Mouse (Mus musculus): ENCODE measurements around the gene Usp25. TPM values are rescaled to one million over a fixed set of nuclear protein-coding genes. Genes with fewer than 3 reads are reported as not detected.

Gene Usp25
- total RNA-seq, 1 experiment = 8.6 TPM

DNA sequence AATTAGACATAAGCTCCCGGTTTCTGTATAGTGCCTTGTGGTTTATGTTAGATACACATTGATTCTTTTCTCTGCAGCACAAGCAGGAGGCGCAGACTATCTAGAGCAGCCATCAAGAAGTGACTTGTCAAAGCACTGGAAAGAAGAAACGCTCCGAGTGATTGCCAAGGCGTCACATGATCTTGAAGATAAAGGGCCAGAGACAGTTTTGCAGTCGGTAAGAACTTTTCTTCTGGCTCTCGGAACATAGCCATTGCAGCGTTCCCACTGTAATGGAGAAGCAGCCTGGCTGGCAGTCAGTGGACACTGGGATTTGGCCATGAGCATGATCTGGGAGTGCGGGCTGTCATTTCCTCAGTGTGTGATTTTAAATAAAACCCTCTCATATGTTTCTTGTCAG lies 80.0 kb downstream of the Usp25 start:
- Histone ChIP-seq H3K9ac (ENCODE audit: insufficient read depth, low read depth, low read length, poor library complexity, severe bottlenecking) (no peak overlapping the region), H3K27ac (ENCODE audit: insufficient read depth, low read depth, low read length, poor library complexity, severe bottlenecking) (no peak overlapping the region), H3K36me3 (ENCODE audit: control insufficient read depth, insufficient read depth, low read length, poor library complexity, severe bottlenecking) (no peaks in the 10 kb centered on the region), H3K9me3 (ENCODE audit: control insufficient read depth, insufficient read depth, low read depth, low read length) (no peaks in the 10 kb centered on the region), H3K4me3 (ENCODE audit: insufficient read depth in 1 of 2, low read depth in 1 of 2, low read length in 2 of 2, poor library complexity in 1 of 2, severe bottlenecking in 1 of 2) (no peak overlapping the region), H3K4me1 (ENCODE audit: control insufficient read depth in 2 of 2, insufficient read depth in 2 of 2, low read length in 2 of 2, poor library complexity in 1 of 2) (no peaks in the 10 kb centered on the region)
- in situ Hi-C loops (cut with MboI; ENCODE audit: low sequenced_read_pairs in 2 of 2, unreplicated experiment in 2 of 2) = no loop called here
- no peak for DNase-seq (ENCODE audit: low read depth, low spot score)
- TF ChIP-seq MAFK (IDR thresholded peaks at IDR 0.05; ENCODE audit: insufficient read depth, low read depth, low read length) (no peak), HCFC1 (IDR thresholded peaks at IDR 0.05; ENCODE audit: borderline replicate concordance, insufficient read depth, low read length) (no peak), ZC3H11A (IDR thresholded peaks at IDR 0.05; ENCODE audit: borderline replicate concordance, low read depth, low read length) (no peak), CHD2 (IDR thresholded peaks at IDR 0.05; ENCODE audit: low read depth, low read length) (no peak), ZNF384 (IDR thresholded peaks at IDR 0.05; ENCODE audit: low read depth, low read length) (no peak)

DNA sequence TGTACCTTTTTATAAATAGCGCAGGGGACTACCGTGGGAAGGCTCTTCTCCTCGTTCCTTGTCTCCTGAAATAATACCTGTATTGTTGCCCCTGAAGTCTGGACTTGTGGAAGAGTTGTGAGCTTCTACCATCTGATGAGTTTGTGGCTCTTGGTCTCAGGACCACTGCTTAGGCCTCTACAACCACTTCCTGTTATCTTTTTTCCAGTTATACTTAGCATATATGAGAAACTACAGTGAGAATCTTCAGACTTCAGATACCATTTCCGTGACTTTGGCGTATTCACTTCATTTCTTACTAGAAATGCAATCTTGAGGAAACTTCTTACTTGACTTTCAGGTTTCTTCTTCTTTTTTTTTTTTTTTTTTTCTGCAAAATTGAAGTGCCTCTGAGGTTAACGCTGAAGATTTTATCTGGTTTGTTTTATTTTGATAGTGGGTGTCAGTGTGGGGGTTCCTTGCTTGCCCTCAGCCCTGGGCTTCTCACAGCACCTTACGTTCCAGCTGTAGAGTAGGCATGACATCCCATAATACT lies 81.6 kb downstream of the Usp25 start:
- no peak overlapping the region for H3K4me3 ChIP-seq (ENCODE audit: insufficient read depth in 1 of 2, low read depth in 1 of 2, low read length in 2 of 2, poor library complexity in 1 of 2, severe bottlenecking in 1 of 2)
- no peaks in the 10 kb centered on the region for H3K4me1 ChIP-seq (ENCODE audit: control insufficient read depth in 2 of 2, insufficient read depth in 2 of 2, low read length in 2 of 2, poor library complexity in 1 of 2)
- H3K9me3 ChIP-seq (ENCODE audit: control insufficient read depth, insufficient read depth, low read depth, low read length) = no peaks in the 10 kb centered on the region
- TF ChIP-seq ZC3H11A (IDR thresholded peaks at IDR 0.05; ENCODE audit: borderline replicate concordance, low read depth, low read length) (no peak), ZNF384 (IDR thresholded peaks at IDR 0.05; ENCODE audit: low read depth, low read length) (no peak), MAFK (IDR thresholded peaks at IDR 0.05; ENCODE audit: insufficient read depth, low read depth, low read length) (no peak), HCFC1 (IDR thresholded peaks at IDR 0.05; ENCODE audit: borderline replicate concordance, insufficient read depth, low read length) (no peak), CHD2 (IDR thresholded peaks at IDR 0.05; ENCODE audit: low read depth, low read length) (no peak)
- in situ Hi-C loops (cut with MboI; ENCODE audit: low sequenced_read_pairs in 2 of 2, unreplicated experiment in 2 of 2) = no loop called here
- no peaks in the 10 kb centered on the region for H3K36me3 ChIP-seq (ENCODE audit: control insufficient read depth, insufficient read depth, low read length, poor library complexity, severe bottlenecking)
- no peak for DNase-seq (ENCODE audit: low read depth, low spot score)
- no peak overlapping the region for H3K27ac ChIP-seq (ENCODE audit: insufficient read depth, low read depth, low read length, poor library complexity, severe bottlenecking)
- H3K9ac ChIP-seq (ENCODE audit: insufficient read depth, low read depth, low read length, poor library complexity, severe bottlenecking) = no peak overlapping the region

DNA sequence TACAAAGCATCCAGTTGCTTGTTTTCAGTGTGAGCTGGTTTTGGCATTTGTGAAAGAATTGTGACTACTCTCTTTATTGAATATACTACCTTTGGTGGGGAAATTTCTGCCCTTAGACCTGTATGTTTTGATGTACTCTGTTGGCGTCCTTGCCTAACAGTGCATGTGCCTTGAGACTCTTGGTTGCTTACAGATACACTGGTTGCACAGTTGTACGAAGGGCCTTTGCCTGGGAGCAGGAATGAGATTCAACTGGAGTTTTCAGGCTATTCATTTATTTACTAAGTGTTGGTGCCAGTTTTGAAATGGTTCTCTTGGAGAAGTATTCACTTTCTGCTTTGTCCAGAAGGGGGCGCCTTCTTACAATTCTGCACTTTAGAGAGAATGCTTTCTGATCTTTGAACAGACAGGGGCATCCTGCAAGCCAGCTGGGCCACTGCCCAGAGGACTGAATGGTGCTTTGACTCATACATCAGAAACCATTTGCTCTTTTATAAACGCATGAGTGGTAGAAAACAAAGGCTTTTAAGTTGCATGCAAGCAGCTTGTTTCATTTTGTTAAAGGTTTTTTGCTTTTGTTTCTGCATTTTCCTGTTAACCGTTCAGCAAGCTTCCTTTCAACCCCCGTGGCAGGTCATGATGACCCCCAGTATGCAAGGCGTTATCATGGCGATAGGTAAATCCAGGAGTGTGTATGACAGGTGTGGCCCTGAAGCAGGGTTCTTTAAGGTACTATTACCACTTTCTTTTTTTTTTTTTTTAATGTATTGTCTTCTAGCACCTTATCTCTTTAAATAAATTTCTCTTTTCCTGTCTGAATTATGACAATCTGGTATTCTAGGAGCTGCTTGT lies 85.7 kb downstream of the Usp25 start:
- H3K9ac ChIP-seq (ENCODE audit: insufficient read depth, low read depth, low read length, poor library complexity, severe bottlenecking) = no peak overlapping the region
- DNase-seq (ENCODE audit: low read depth, low spot score) = peak; percentile 47
- H3K4me1 ChIP-seq (ENCODE audit: control insufficient read depth in 2 of 2, insufficient read depth in 2 of 2, low read length in 2 of 2, poor library complexity in 1 of 2) = no peaks in the 10 kb centered on the region
- in situ Hi-C loops (cut with MboI; ENCODE audit: low sequenced_read_pairs in 2 of 2, unreplicated experiment in 2 of 2) = no loop called here
- no peak overlapping the region for H3K4me3 ChIP-seq (ENCODE audit: insufficient read depth in 1 of 2, low read depth in 1 of 2, low read length in 2 of 2, poor library complexity in 1 of 2, severe bottlenecking in 1 of 2)
- no peak overlapping the region for H3K27ac ChIP-seq (ENCODE audit: insufficient read depth, low read depth, low read length, poor library complexity, severe bottlenecking)
- no peaks in the 10 kb centered on the region for H3K9me3 ChIP-seq (ENCODE audit: control insufficient read depth, insufficient read depth, low read depth, low read length)
- TF ChIP-seq CHD2 (IDR thresholded peaks at IDR 0.05; ENCODE audit: low read depth, low read length) = no peak
- TF ChIP-seq HCFC1 (IDR thresholded peaks at IDR 0.05; ENCODE audit: borderline replicate concordance, insufficient read depth, low read length) = no peak
- TF ChIP-seq ZC3H11A (IDR thresholded peaks at IDR 0.05; ENCODE audit: borderline replicate concordance, low read depth, low read length) = no peak
- TF ChIP-seq ZNF384 (IDR thresholded peaks at IDR 0.05; ENCODE audit: low read depth, low read length) = no peak
- no peak for TF ChIP-seq MAFK (IDR thresholded peaks at IDR 0.05; ENCODE audit: insufficient read depth, low read depth, low read length)
- no peaks in the 10 kb centered on the region for H3K36me3 ChIP-seq (ENCODE audit: control insufficient read depth, insufficient read depth, low read length, poor library complexity, severe bottlenecking)

DNA sequence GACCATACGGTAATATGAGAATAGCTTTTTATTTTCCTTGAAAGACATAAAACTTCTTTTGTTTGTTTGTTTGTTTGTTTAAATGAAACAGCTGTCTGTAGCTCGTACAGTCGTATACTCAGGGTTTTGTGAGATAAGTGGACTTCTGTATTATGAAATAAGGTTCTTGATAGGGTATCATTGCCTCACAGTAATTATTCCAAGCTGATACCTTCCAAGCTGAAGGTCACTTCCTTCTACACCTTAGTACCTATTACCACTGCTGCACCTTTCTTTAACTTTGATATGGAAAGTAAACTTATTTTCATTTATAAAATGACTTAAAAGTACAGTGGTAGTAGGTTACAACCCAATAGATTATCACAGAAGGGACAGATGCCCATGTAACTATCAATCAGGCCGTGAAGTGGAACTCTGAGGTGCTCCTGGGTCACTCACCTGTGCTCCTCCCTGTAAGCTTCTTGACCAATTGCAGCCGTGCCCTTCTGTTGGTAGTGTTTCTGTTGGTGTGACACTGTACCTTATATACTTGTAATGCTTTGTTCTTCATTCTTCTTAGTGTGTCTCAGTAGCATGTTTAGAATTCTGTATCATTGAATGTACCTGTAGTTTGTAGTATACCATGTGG lies 90.2 kb downstream of the Usp25 start:
- in situ Hi-C loops (cut with MboI; ENCODE audit: low sequenced_read_pairs in 2 of 2, unreplicated experiment in 2 of 2) = no loop called here

More for the DNA sequence above, 90.2 kb downstream of the Usp25 start:
- no peak overlapping the region for H3K9ac ChIP-seq (ENCODE audit: insufficient read depth, low read depth, low read length, poor library complexity, severe bottlenecking)
- H3K9me3 ChIP-seq (ENCODE audit: control insufficient read depth, insufficient read depth, low read depth, low read length) = no peaks in the 10 kb centered on the region
- DNase-seq (ENCODE audit: low read depth, low spot score) = no peak
- H3K27ac ChIP-seq (ENCODE audit: insufficient read depth, low read depth, low read length, poor library complexity, severe bottlenecking) = no peak overlapping the region
- TF ChIP-seq HCFC1 (IDR thresholded peaks at IDR 0.05; ENCODE audit: borderline replicate concordance, insufficient read depth, low read length) (no peak), ZC3H11A (IDR thresholded peaks at IDR 0.05; ENCODE audit: borderline replicate concordance, low read depth, low read length) (no peak), MAFK (IDR thresholded peaks at IDR 0.05; ENCODE audit: insufficient read depth, low read depth, low read length) (no peak), CHD2 (IDR thresholded peaks at IDR 0.05; ENCODE audit: low read depth, low read length) (no peak), ZNF384 (IDR thresholded peaks at IDR 0.05; ENCODE audit: low read depth, low read length) (no peak)
- no peaks in the 10 kb centered on the region for H3K4me1 ChIP-seq (ENCODE audit: control insufficient read depth in 2 of 2, insufficient read depth in 2 of 2, low read length in 2 of 2, poor library complexity in 1 of 2)
- no peaks in the 10 kb centered on the region for H3K36me3 ChIP-seq (ENCODE audit: control insufficient read depth, insufficient read depth, low read length, poor library complexity, severe bottlenecking)
- no peak overlapping the region for H3K4me3 ChIP-seq (ENCODE audit: insufficient read depth in 1 of 2, low read depth in 1 of 2, low read length in 2 of 2, poor library complexity in 1 of 2, severe bottlenecking in 1 of 2)
